Mouse (Mus musculus) heart, embryonic 10.5 days (tissue): ENCODE results near the gene Batf3. TPM values are rescaled to one million over a fixed set of nuclear protein-coding genes. Genes with fewer than 3 reads are reported as not detected.

ENCODE experiments used
- DNase-seq: peaks from one replicate; pipeline ENCODE4 v3.0.0-alpha.2; 2017; ENCODE audit warnings: low spot score
- H3K27ac ChIP-seq: fragments of 300-500 bp; sonication (generic); 2 replicates; pipeline ENCODE4 v1.5.1; 2016; ENCODE audit warnings: mild to moderate bottlenecking
- H3K27me3 ChIP-seq: fragments of 300-500 bp; sonication (generic); 2 replicates; pipeline ENCODE4 v1.6.1; 2016; ENCODE audit warnings: mild to moderate bottlenecking; ENCODE audit not compliant: poor library complexity, insufficient read depth, severe bottlenecking
- H3K36me3 ChIP-seq: fragments of 300-500 bp; sonication (generic); 2 replicates; pipeline ENCODE4 v1.6.1; 2016; ENCODE audit warnings: mild to moderate bottlenecking, moderate library complexity
- H3K4me1 ChIP-seq: fragments of 300-500 bp; sonication (generic); 2 replicates; pipeline ENCODE4 v1.6.1; 2016; ENCODE audit warnings: mild to moderate bottlenecking
- H3K4me3 ChIP-seq: fragments of 300-500 bp; sonication (generic); 2 replicates; pipeline ENCODE4 v1.5.1; 2016; ENCODE audit warnings: mild to moderate bottlenecking, moderate library complexity
- H3K9me3 ChIP-seq: fragments of 300-500 bp; sonication (generic); 2 replicates; pipeline ENCODE4 v1.6.1; 2016; ENCODE audit warnings: mild to moderate bottlenecking, moderate library complexity
- WGBS: fragments of 180-500 bp; shearing (Covaris S2); methylation state at CpG from one replicate; pipeline ENCODE4 v1.1.7; 2016; 5-methylcytosine and 5-hydroxymethylcytosine counted together
- polyA plus RNA-seq: library from polyadenylated mRNA; unstranded; fragments of >200 nt; fragmentation: Nextera tagmentation; extraction: Ambion mirVana; gene quantifications from 2 replicates; pipeline ENCODE4 v1.2.1, GENCODE M21; 2016

Batf3 gene
- polyA plus RNA-seq, 1 experiment from 2014 or later: 7.9 TPM

GRCm38 (mm10) chr1:191071613-191072012 is 26.0 kb upstream of the Batf3 start:
- Histone ChIP-seq H3K27ac (no peak overlapping the region), H3K9me3 (no peaks in the 10 kb centered on the region), H3K4me3 (no peak overlapping the region), H3K36me3 (peaks cover 95% of the 10 kb centered on the region), H3K27me3 (no peaks in the 10 kb centered on the region), H3K4me1 (no peaks in the 10 kb centered on the region)
- 88% methylated on average over 6 of the region's 6 CpGs for WGBS
- DNase-seq: no peak

- H3K36me3 ChIP-seq: peaks cover 98% of the 10 kb centered on the region
- H3K27me3 ChIP-seq: no peaks in the 10 kb centered on the region
- H3K4me1 ChIP-seq: no peaks in the 10 kb centered on the region
- H3K4me3 ChIP-seq: no peak overlapping the region
- WGBS: 94% methylated on average over 16 of the region's 16 CpGs
- H3K27ac ChIP-seq: no peak overlapping the region
- no peaks in the 10 kb centered on the region for H3K9me3 ChIP-seq
- DNase-seq: no peak
Observed at GRCm38 (mm10) chr1:191072329-191072913, 25.2 kb upstream of the Batf3 start.

- 90% methylated on average over 6 of the region's 6 CpGs for WGBS
- no peak overlapping the region for H3K27ac ChIP-seq
- no peak overlapping the region for H3K4me3 ChIP-seq
- no peak for DNase-seq
- H3K36me3 ChIP-seq: peaks cover 98% of the 10 kb centered on the region
- H3K27me3 ChIP-seq: no peaks in the 10 kb centered on the region
- no peaks in the 10 kb centered on the region for H3K4me1 ChIP-seq
- H3K9me3 ChIP-seq: no peaks in the 10 kb centered on the region
Observed at GRCm38 (mm10) chr1:191073001-191073400, 24.6 kb upstream of the Batf3 start.

GRCm38 (mm10) chr1:191073486-191073885 is 24.2 kb upstream of the Batf3 start:
- Histone ChIP-seq H3K36me3 (peaks cover 98% of the 10 kb centered on the region), H3K27me3 (no peaks in the 10 kb centered on the region), H3K4me1 (no peaks in the 10 kb centered on the region), H3K27ac (no peak overlapping the region), H3K4me3 (no peak overlapping the region), H3K9me3 (no peaks in the 10 kb centered on the region)
- DNase-seq: no peak
- 88% methylated on average over 4 of the region's 4 CpGs for WGBS

- Histone ChIP-seq H3K4me1 (no peaks in the 10 kb centered on the region), H3K4me3 (no peak overlapping the region), H3K36me3 (peaks cover 97% of the 10 kb centered on the region), H3K27ac (no peak overlapping the region), H3K27me3 (no peaks in the 10 kb centered on the region), H3K9me3 (no peaks in the 10 kb centered on the region)
- 49% methylated on average over 10 of the region's 10 CpGs for WGBS
- DNase-seq: no peak
Observed at GRCm38 (mm10) chr1:191075199-191075883, 22.3 kb upstream of the Batf3 start.

GRCm38 (mm10) chr1:191083230-191083629 is 14.4 kb upstream of the Batf3 start:
- no peak for DNase-seq
- Histone ChIP-seq H3K9me3 (no peaks in the 10 kb centered on the region), H3K4me1 (no peaks in the 10 kb centered on the region), H3K27me3 (no peaks in the 10 kb centered on the region), H3K27ac (no peak overlapping the region), H3K36me3 (peaks cover 74% of the 10 kb centered on the region), H3K4me3 (no peak overlapping the region)
- 88% methylated on average over 8 of the region's 8 CpGs for WGBS

- Histone ChIP-seq H3K36me3 (peaks cover 56% of the 10 kb centered on the region), H3K27ac (no peak overlapping the region), H3K4me1 (peaks cover 8% of the 10 kb centered on the region; the same call in 1 of the 2 replicates), H3K4me3 (no peak overlapping the region), H3K27me3 (no peaks in the 10 kb centered on the region), H3K9me3 (no peaks in the 10 kb centered on the region)
- 77% methylated on average over 5 of the region's 5 CpGs for WGBS
- DNase-seq: no peak
Observed at GRCm38 (mm10) chr1:191084951-191085559, 12.6 kb upstream of the Batf3 start.

GRCm38 (mm10) chr1:191085597-191085996 is 12.1 kb upstream of the Batf3 start:
- Histone ChIP-seq H3K36me3 (peaks cover 51% of the 10 kb centered on the region), H3K27me3 (no peaks in the 10 kb centered on the region), H3K4me3 (no peak overlapping the region), H3K4me1 (peaks cover 8% of the 10 kb centered on the region; the same call in 1 of the 2 replicates), H3K27ac (no peak overlapping the region), H3K9me3 (no peaks in the 10 kb centered on the region)
- 85% methylated on average over 12 of the region's 12 CpGs for WGBS
- no peak for DNase-seq

- H3K4me1 ChIP-seq: peaks cover 8% of the 10 kb centered on the region; the same call in 1 of the 2 replicates
- H3K27ac ChIP-seq: no peak overlapping the region
- DNase-seq: no peak
- H3K9me3 ChIP-seq: no peaks in the 10 kb centered on the region
- H3K36me3 ChIP-seq: peaks cover 44% of the 10 kb centered on the region
- no peak overlapping the region for H3K4me3 ChIP-seq
- H3K27me3 ChIP-seq: no peaks in the 10 kb centered on the region
- WGBS: 84% methylated on average over 7 of the region's 7 CpGs
Observed at GRCm38 (mm10) chr1:191086304-191086878, 11.3 kb upstream of the Batf3 start.

GRCm38 (mm10) chr1:191086960-191087359 is 10.7 kb upstream of the Batf3 start:
- peaks cover 9% of the 10 kb centered on the region; the same call in 1 of the 2 replicates for H3K4me1 ChIP-seq
- DNase-seq: no peak
- H3K9me3 ChIP-seq: no peaks in the 10 kb centered on the region
- peaks cover 39% of the 10 kb centered on the region for H3K36me3 ChIP-seq
- WGBS: 84% methylated on average over 8 of the region's 8 CpGs
- H3K27ac ChIP-seq: no peak overlapping the region
- no peak overlapping the region for H3K4me3 ChIP-seq
- no peaks in the 10 kb centered on the region for H3K27me3 ChIP-seq

- Histone ChIP-seq H3K27ac (no peak overlapping the region), H3K36me3 (peaks cover 30% of the 10 kb centered on the region), H3K4me3 (no peak overlapping the region), H3K27me3 (no peaks in the 10 kb centered on the region), H3K4me1 (peaks cover 14% of the 10 kb centered on the region; the same call in 1 of the 2 replicates), H3K9me3 (no peaks in the 10 kb centered on the region)
- whole genome bisulfite sequencing: 77% methylated on average over 5 of the region's 5 CpGs
- no peak for DNase-seq
Observed at GRCm38 (mm10) chr1:191087955-191088354, 9.7 kb upstream of the Batf3 start.

GRCm38 (mm10) chr1:191089355-191089754 is 8.3 kb upstream of the Batf3 start:
- no peak for DNase-seq
- H3K9me3 ChIP-seq: no peaks in the 10 kb centered on the region
- peaks cover 14% of the 10 kb centered on the region; the same call in 1 of the 2 replicates for H3K4me1 ChIP-seq
- H3K27ac ChIP-seq: no peak overlapping the region
- H3K36me3 ChIP-seq: peaks cover 17% of the 10 kb centered on the region
- H3K27me3 ChIP-seq: no peaks in the 10 kb centered on the region
- 19% methylated on average over 6 of the region's 6 CpGs for WGBS
- H3K4me3 ChIP-seq: no peak overlapping the region

- Histone ChIP-seq H3K9me3 (no peaks in the 10 kb centered on the region), H3K36me3 (no peaks in the 10 kb centered on the region), H3K27me3 (peaks cover 10% of the 10 kb centered on the region), H3K4me3 (no peak overlapping the region), H3K27ac (no peak overlapping the region), H3K4me1 (peaks cover 17% of the 10 kb centered on the region)
- DNase-seq: no peak
- WGBS: 76% methylated on average over 8 of the region's 8 CpGs
Observed at GRCm38 (mm10) chr1:191092050-191092449, 5.6 kb upstream of the Batf3 start.
